Mouse (Mus musculus): ENCODE results near the gene Adamtsl4. TPM values are rescaled to one million over a fixed set of nuclear protein-coding genes. Genes with fewer than 3 reads are reported as not detected.
"Not testable (repeated sequence)": the region's sequence is repeated elsewhere in the genome, so short reads cannot be mapped to it uniquely, and the experiment has no call there.

The Adamtsl4 gene
- polyA plus RNA-seq, 1 experiment from 2014 or later: 0.96 TPM

DNA sequence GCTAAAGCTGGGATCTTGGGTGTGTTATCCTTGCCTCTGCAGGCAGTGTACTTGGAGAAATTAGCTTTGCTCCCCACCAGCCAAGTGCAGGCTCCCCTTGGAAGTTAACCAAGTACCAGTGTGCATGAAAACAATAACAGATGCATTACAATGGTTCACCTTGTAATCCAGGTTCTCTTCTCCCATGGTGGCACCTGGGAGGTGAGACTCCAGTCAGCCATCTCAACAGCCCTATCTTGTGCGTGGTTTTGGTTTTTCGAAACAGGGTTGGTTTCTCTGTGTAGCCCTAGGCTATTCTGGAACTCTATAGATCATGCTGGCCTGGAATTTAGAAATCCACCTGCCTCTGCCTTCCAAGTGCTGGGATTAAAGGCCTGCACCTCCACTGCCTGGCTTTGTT is 24.2 kb downstream of the Adamtsl4 start:
- no peak for ATAC-seq (ENCODE audit: low FRiP score, low read depth)
- Histone ChIP-seq H3K27ac (no peak overlapping the region), H3K9me3 (no peaks in the 10 kb centered on the region), H3K4me3 (no peak overlapping the region), H3K36me3 (peaks cover 41% of the 10 kb centered on the region), H3K27me3 (replicated peaks) (no peaks in the 10 kb centered on the region), H3K9ac (no peak overlapping the region), H3K4me1 (peaks cover 50% of the 10 kb centered on the region), H3K4me2 (replicated peaks) (no peak overlapping the region)
- WGBS: 95% methylated on average over 2 of the region's 2 CpGs

DNA sequence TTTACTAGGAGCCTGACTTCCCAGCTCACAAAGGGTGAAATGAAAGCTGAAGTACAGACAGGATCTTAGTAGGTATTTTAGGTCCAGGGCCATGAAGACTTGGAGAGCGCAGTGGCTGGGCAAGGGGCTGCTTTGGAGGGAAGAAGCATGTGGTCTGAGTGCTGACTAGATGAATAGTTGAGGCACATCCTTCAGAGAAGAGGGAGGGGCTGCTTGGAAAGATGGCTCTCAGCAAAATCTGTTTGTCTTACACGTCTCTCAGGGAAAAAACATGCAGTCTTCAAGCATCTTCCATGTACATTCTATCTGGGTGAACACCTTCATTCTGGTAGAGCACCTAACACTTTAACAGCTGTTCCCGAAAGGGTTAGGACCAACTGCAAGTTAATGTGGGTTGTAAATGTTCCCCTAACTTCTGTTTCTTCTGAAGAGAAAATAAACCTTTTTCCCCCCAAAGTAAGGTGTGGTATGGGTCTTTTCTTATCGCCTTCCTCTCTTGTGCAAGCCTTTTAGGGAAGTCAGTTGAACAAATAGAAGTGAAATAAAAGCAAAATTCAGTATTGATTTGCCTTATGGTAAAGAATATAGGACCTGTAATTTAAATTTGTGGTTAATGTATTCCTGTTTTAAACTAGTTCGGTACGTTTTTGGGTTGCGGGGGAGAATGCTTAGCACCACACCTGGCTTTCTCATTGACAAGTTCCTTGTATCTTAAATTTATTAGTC is 24.8 kb downstream of the Adamtsl4 start:
- 86% methylated on average over 7 of the region's 7 CpGs for WGBS
- Histone ChIP-seq H3K9me3 (no peaks in the 10 kb centered on the region), H3K9ac (no peak overlapping the region), H3K4me3 (no peak overlapping the region), H3K27me3 (replicated peaks) (no peaks in the 10 kb centered on the region), H3K27ac (no peak overlapping the region), H3K4me2 (replicated peaks) (peak overlapping the region; percentile 16; the same call in 1 of the 2 replicates), H3K4me1 (peaks cover 44% of the 10 kb centered on the region), H3K36me3 (peaks cover 40% of the 10 kb centered on the region)
- ATAC-seq (ENCODE audit: low FRiP score, low read depth): no peak

DNA sequence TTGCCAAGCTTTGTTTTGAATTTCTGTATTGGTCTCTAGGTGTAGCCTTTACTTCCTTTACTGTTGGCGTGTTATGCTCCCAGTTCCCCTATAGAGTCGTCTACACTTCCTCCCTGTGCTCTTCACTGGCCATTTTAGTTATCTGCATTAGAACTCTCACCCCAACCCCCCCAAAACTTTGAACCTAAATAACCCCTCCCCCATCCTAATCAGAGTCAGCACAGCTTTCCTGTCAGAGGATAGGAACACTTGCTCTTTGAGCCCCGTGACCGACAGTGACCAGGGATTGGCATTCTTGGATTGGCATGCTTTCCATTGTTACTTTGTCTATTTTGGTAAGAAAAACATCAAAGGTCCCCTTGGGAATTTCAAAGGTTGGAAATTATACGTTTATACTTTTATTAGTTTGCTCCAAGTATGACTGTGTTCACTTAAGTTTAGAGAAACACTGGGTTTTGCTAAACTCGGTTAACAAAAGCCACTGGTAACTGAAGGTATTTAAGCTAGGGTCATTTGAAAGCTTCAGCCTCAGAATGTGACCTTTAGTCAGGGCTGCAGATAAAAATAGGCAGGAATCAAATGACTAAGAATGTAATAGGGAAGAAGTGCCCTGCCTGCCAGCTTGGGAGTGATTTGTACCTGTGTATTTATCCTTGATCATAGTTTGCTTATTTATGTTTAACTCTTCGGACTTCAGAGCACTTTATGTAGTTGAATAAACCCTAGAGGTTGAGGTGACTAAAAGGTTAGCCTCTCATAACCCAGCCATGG is 25.6 kb downstream of the Adamtsl4 start:
- H3K4me1 ChIP-seq: peaks cover 39% of the 10 kb centered on the region
- H3K36me3 ChIP-seq: peaks cover 40% of the 10 kb centered on the region
- no peak overlapping the region for H3K9ac ChIP-seq
- no peaks in the 10 kb centered on the region for H3K9me3 ChIP-seq
- no peak for ATAC-seq (ENCODE audit: low FRiP score, low read depth)
- no peaks in the 10 kb centered on the region for H3K27me3 ChIP-seq (replicated peaks)
- H3K27ac ChIP-seq: no peak overlapping the region
- H3K4me3 ChIP-seq: no peak overlapping the region
- 77% methylated on average over 7 of the region's 7 CpGs for WGBS
- H3K4me2 ChIP-seq (replicated peaks): peak overlapping the region; percentile 95

DNA sequence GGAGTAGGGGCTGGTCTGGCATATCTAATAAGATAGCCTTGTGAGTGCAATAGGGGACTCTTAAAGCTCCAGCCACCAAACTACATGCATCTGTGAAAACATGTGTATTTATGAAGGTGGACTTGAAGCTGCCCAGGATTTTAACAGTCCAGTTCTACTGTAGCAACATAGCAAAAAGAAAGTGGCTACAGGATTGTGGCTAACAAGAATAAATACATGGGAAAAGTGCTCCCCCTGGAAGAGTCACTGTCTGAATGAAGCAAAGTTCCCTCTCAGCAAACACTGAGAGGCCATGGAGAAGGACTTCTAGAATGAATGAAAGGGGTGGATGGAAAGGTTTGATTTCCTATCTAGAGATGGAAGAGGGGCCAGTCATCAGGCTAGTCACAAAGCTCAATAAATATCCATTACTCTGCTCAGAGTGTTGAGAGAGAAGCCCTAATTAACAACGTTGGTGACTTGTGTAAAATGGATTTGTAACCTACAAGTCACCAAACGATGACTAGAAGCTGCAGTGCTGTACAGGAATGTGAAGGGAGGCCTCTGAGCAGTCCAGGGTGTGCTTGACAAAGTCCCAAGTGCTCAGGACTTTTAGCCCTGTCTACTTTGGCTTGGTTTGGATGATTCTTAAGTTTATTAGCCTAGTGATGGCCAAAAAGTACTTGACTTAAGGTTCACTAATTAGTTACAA is 26.8 kb downstream of the Adamtsl4 start:
- no peaks in the 10 kb centered on the region for H3K27me3 ChIP-seq (replicated peaks)
- peaks cover 33% of the 10 kb centered on the region for H3K4me1 ChIP-seq
- H3K9ac ChIP-seq: peak overlapping the region; percentile 99
- no peak overlapping the region for H3K27ac ChIP-seq
- H3K36me3 ChIP-seq: peaks cover 37% of the 10 kb centered on the region
- H3K4me3 ChIP-seq: peak overlapping the region; percentile 99
- no peak for ATAC-seq (ENCODE audit: low FRiP score, low read depth)
- WGBS: 59% methylated on average over 2 of the region's 2 CpGs
- H3K9me3 ChIP-seq: no peaks in the 10 kb centered on the region
- peak overlapping the region; percentile 95 for H3K4me2 ChIP-seq (replicated peaks)

DNA sequence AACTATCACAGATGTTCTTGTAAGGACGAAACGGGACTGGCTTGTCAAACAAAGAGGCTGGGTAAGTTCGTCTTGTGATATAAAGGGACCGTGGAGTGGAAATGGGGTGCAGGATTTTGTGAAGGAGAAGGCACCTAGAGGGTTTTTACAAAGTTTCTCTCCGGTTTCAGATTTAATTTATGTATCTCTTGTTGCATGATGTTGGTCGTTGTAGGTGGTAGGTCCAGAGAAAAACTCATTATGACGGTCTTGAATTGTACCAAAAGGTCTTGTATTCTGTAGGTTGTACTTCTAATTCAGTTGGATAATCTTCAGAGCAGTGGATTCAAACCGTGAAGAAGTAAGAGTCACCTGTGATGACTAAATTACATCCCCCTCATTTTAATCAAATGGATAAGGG is 27.8 kb downstream of the Adamtsl4 start:
- H3K27ac ChIP-seq: no peak overlapping the region
- peaks cover 34% of the 10 kb centered on the region for H3K36me3 ChIP-seq
- peak overlapping the region; percentile 95 for H3K4me2 ChIP-seq (replicated peaks)
- ATAC-seq (ENCODE audit: low FRiP score, low read depth): no peak
- H3K4me1 ChIP-seq: peaks cover 33% of the 10 kb centered on the region
- no peaks in the 10 kb centered on the region for H3K9me3 ChIP-seq
- peak overlapping the region; percentile 99 for H3K4me3 ChIP-seq
- H3K9ac ChIP-seq: peak overlapping the region; percentile 99
- 4% methylated on average over 8 of the region's 8 CpGs for WGBS
- H3K27me3 ChIP-seq (replicated peaks): no peaks in the 10 kb centered on the region

DNA sequence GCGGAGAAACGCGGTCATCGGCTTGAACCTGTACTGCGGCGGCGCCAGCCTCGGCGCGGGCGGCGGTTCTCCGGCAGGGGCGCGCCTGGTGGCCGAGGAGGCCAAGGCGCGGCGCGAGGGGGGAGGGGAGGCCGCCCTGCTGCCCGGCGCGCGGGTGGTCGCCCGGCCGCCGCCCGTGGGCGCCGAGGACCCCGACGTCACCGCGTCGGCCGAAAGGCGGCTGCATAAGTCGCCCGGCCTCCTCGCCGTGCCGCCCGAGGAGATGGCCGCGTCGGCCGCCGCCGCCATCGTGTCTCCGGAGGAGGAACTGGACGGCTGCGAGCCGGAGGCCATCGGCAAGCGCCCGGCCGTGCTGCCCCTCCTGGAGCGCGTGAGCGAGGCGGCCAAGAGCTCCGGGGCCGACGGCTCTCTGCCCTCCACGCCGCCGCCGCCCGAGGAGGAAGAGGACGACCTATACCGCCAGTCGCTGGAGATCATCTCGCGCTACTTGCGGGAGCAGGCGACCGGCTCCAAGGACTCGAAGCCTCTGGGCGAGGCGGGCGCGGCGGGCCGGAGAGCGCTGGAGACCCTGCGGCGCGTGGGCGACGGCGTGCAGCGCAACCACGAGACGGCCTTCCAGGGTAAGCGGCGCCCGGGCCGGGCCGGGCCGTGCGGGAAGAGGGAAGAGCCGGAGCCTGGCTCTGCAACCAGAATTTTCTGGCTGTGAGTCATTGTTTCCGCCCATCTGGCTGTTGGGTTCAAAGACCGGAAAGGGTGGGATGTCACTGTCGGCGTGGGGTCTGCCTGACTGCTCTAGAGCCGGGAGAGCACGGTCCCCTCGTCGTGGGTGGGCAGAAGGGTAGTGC is 28.6 kb downstream of the Adamtsl4 start:
- H3K4me3 ChIP-seq: peak overlapping the region; percentile 99
- no peaks in the 10 kb centered on the region for H3K27me3 ChIP-seq (replicated peaks)
- under 1% methylated on average over 112 of the region's 113 CpGs for WGBS
- peaks cover 33% of the 10 kb centered on the region for H3K4me1 ChIP-seq
- H3K9me3 ChIP-seq: no peaks in the 10 kb centered on the region
- peak overlapping the region; percentile 95 for H3K4me2 ChIP-seq (replicated peaks)
- H3K9ac ChIP-seq: peak overlapping the region; percentile 99
- H3K36me3 ChIP-seq: peaks cover 27% of the 10 kb centered on the region
- peak; percentile 68 for ATAC-seq (ENCODE audit: low FRiP score, low read depth)
- H3K27ac ChIP-seq: peak overlapping the region; percentile 99

DNA sequence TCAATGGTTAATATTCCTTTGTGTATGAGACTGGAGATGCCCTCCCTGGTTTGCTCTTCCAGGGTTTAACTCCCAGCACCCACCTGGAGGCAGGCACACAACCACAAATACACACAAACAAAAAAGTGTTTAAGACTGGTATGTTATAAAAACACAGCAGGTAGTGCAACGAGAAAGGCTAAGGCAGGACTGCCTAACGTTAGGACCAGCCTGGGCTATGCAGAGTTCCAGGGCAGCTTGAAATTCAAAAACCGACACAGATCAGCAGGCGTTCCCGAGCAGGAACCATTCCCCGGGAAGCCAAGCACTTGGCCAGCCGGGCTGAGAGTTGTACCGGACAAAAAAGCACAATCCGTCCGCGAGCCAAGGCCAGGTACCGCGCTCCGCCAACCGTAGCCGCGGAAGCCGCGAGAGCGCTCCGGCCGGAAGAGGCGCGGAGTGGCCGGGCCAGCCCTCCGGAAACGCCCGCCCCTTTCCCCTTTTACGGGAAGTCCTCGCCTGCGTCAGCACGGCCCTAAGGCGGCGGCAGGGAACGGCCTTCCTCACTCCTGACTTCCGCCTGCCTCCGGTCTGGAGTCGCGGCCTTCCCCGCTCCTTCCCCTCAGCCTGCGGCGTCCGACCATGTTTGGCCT is 29.4 kb downstream of the Adamtsl4 start, which contains the start of gene Mcl1:
Mcl1 (plus strand) TSS at position 553 of the 632 bp plus-strand sequence.
- Histone ChIP-seq H3K36me3 (peaks cover 25% of the 10 kb centered on the region), H3K27ac (peak within 1 kb of the TSS; percentile 99), H3K9me3 (no peaks in the 10 kb centered on the region), H3K9ac (peak within 1 kb of the TSS; percentile 99), H3K4me1 (peaks cover 36% of the 10 kb centered on the region), H3K4me2 (replicated peaks) (peak within 1 kb of the TSS; percentile 95), H3K27me3 (replicated peaks) (no peaks in the 10 kb centered on the region), H3K4me3 (peak within 1 kb of the TSS; percentile 99)
- ATAC-seq (ENCODE audit: low FRiP score, low read depth): peak; percentile 97
- WGBS: under 1% methylated on average over 43 of the region's 43 CpGs

DNA sequence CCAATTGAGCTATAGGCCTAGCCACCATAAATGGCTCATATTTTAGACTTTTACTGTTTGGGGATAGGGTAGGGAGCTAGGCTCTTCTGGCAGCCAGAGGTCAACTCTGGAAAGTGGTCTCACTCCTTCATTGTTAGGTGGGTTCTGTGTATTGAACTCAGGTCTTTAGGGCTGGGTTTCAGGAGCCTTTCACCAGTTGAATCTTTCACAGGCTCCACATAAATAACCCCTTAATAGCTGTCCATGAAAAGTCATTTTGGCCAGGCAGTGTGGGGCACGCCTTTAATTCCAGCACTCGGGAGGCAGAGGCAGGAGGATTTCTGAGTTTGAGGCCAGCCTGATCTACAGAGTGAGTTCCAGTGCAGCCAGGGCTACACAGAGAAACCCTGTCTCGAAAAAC is 30.0 kb downstream of the Adamtsl4 start:
- Histone ChIP-seq H3K9ac (peak overlapping the region; percentile 99), H3K36me3 (peaks cover 18% of the 10 kb centered on the region), H3K27ac (no peak overlapping the region), H3K9me3 (no peaks in the 10 kb centered on the region), H3K4me2 (replicated peaks) (peak overlapping the region; percentile 95), H3K4me1 (peaks cover 30% of the 10 kb centered on the region), H3K4me3 (peak overlapping the region; percentile 99; the same call in 1 of the 2 replicates), H3K27me3 (replicated peaks) (no peaks in the 10 kb centered on the region)
- WGBS: 88% methylated on average over 3 of the region's 3 CpGs
- ATAC-seq (ENCODE audit: low FRiP score, low read depth): no peak

DNA sequence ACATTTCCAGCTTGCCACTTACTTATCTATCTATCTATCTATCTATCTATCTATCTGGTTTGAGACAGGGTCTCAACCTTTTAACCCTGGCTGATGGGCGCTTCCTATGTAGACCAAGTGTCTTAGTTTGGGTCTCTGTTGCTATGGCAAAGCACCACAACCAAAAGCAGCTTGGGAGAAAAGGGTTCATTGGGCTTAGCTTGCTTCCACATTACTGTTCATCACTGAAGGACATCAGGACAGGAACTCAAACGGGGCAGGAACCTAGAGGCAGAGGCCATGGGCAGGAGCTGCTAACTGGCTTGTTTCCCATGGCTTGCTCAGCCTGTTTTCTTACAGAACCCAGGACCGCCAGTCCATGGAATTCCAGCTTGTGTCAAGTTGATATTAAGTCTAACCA is 30.6 kb downstream of the Adamtsl4 start:
- no peak overlapping the region for H3K27ac ChIP-seq
- no peaks in the 10 kb centered on the region for H3K27me3 ChIP-seq (replicated peaks)
- no peak for ATAC-seq (ENCODE audit: low FRiP score, low read depth)
- no peaks in the 10 kb centered on the region for H3K9me3 ChIP-seq
- WGBS: 95% methylated on average over 3 of the region's 3 CpGs
- peaks cover 13% of the 10 kb centered on the region for H3K36me3 ChIP-seq
- H3K9ac ChIP-seq: no peak overlapping the region
- H3K4me1 ChIP-seq: peaks cover 24% of the 10 kb centered on the region
- no peak overlapping the region for H3K4me2 ChIP-seq (replicated peaks)
- no peak overlapping the region for H3K4me3 ChIP-seq

DNA sequence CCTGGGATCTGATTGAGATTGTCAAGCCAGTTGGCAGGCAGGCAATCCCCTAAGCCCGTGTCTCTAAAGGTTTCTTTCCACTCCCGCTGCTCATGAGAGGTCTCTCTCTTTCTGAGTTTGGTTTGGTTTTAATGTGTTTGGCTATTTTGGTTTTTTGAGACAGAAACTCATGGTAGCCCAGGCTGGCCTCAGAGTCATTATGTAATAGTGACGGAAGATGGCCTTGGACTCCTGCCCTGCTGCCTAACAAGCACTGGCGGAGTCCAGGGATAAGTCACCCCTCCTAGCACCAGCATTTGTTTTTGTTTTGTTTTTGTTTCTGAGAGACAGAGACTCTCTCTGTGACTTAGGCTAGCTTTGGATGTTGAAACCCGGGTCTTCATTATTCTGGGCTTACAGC is 32.3 kb downstream of the Adamtsl4 start:
- H3K4me2 ChIP-seq (replicated peaks): no peak overlapping the region
- 89% methylated on average over 5 of the region's 5 CpGs for WGBS
- H3K4me1 ChIP-seq: peaks cover 9% of the 10 kb centered on the region
- peaks cover 2% of the 10 kb centered on the region; the same call in 1 of the 2 replicates for H3K36me3 ChIP-seq
- no peaks in the 10 kb centered on the region for H3K27me3 ChIP-seq (replicated peaks)
- no peak overlapping the region for H3K4me3 ChIP-seq
- no peaks in the 10 kb centered on the region for H3K9me3 ChIP-seq
- no peak overlapping the region for H3K27ac ChIP-seq
- no peak overlapping the region for H3K9ac ChIP-seq
- no peak for ATAC-seq (ENCODE audit: low FRiP score, low read depth)

DNA sequence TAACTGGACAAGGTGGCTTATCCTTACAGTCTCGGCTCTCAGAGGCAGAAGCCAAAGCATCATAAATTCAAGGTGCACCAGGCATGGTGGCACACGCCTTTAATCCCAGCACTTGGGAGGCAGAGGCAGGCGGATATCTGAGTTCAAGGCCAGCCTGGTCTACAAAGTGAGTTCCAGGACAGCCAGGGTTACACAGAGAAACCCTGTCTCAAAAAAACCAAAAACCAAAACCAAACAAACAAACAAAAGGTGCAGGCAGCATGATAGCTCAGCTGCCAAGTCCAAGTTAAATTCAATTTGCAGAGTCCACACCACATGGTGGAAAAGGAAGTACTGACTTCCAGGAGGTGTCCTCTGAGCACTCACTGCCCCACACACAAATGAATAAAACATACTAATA is 33.3 kb downstream of the Adamtsl4 start:
- WGBS: 91% methylated on average over 3 of the region's 3 CpGs
- ATAC-seq (ENCODE audit: low FRiP score, low read depth); H3K27ac ChIP-seq; H3K9ac ChIP-seq; H3K4me1 ChIP-seq; H3K36me3 ChIP-seq; H3K4me2 ChIP-seq (replicated peaks); H3K27me3 ChIP-seq (replicated peaks); H3K4me3 ChIP-seq; H3K9me3 ChIP-seq: not testable (repeated sequence)
